Mouse (Mus musculus): ENCODE measurements at regions not wholly inside any gene's neighbourhood (a gene's known extent, or its start where the extent isn't known, plus 50 kb on each side); places are given as distances from the start of the nearest gene placed in this dataset.

DNA sequence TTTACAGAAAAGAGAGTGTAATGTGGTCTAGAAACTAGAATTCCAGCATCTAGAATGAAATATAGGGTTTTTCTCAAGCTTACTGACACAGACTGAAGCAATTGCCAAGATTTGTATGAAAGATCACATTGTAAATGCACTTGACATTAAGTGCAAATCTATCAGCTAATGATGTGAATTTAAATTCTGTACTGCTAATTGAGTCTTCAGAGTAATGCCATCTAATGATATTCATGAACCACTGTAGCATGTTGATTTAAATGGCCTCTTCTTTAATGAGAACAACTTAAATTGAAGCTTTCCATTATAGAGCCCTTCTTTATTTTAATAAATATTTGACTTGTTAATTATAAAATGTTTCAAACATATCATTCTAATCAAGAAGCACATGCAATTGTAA is 2102.8 kb upstream of the Gm12353 start:
- ChIA-PET POLR2A (interaction anchor here (0.6 kb wide), 1 partner anchor 700 kb away, joined by 4 read pairs; no protein-coding TSS in a partner anchor), CTCF (no interaction called here)
- ATAC-seq (no peak), DNase-seq (ENCODE audit: low read depth, low spot score) (no peak)
- in situ Hi-C loops (cut with MboI; ENCODE audit: low pct_unique_long_range_greater_than_20kb) = no loop called here
- H3K27me3 ChIP-seq = no peaks in the 10 kb centered on the region
- no peak for TF ChIP-seq CTCF (IDR thresholded peaks at IDR 0.05)

DNA sequence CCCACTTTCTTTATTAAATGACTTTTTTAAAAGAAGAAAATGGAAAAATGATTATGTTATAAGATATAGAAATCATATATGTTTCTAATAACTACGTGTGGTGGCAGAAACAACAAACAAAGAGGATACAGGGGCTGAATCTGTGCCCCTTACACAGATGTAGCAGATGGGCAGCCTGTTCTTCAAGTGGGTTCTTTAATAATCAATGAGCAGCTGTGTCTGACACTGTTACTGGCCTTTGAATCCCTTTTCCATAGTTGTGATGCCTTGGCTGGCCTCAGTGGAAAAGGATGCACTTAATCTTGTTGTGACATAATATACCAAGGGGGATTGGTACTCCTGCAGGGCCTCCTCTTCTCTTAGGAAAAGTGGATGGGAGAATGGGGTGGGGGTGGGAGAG is 2101.0 kb upstream of the Gm12353 start:
- ChIA-PET CTCF (no interaction called here), POLR2A (no interaction called here)
- no peak for TF ChIP-seq CTCF (IDR thresholded peaks at IDR 0.05)
- in situ Hi-C loops (cut with MboI; ENCODE audit: low pct_unique_long_range_greater_than_20kb) = no loop called here
- ATAC-seq (no peak), DNase-seq (ENCODE audit: low read depth, low spot score) (no peak)
- H3K27me3 ChIP-seq = no peaks in the 10 kb centered on the region

Measured in Patski (cell line).